Mouse (Mus musculus) intestine, postnatal 0 days (tissue): ENCODE measurements around the gene Fam161a. TPM values are rescaled to one million over a fixed set of nuclear protein-coding genes. Genes with fewer than 3 reads are reported as not detected.
A peak's percentile ranks its signal among the peaks of the same experiment; 100 is the strongest.
"Not testable (repeated sequence)": the region's sequence is repeated elsewhere in the genome, so short reads cannot be mapped to it uniquely, and the experiment has no call there.

Source experiments
- ATAC-seq: fragments of 200-750 bp; cut with Nextera tagmentation; 2 replicates; pipeline ENCODE4 v1.8.0; 2017; ENCODE audit warnings: mild to moderate bottlenecking, moderate TSS enrichment, moderate library complexity
- H3K27ac ChIP-seq: fragments of 300-500 bp; sonication (generic); 2 replicates; pipeline ENCODE4 v1.5.1; 2014; ENCODE audit warnings: mild to moderate bottlenecking, low read depth, low read length, moderate library complexity
- H3K27me3 ChIP-seq: fragments of 300-500 bp; sonication (generic); replicated peaks from 2 replicates; pipeline ENCODE4 v1.6.1; 2014; ENCODE audit warnings: low read length, mixed read lengths; ENCODE audit not compliant: control insufficient read depth, insufficient read depth
- H3K36me3 ChIP-seq: fragments of 300-500 bp; sonication (generic); 2 replicates; pipeline ENCODE4 v1.6.1; 2014; ENCODE audit warnings: mild to moderate bottlenecking, moderate library complexity; ENCODE audit not compliant: control insufficient read depth, insufficient read depth
- H3K4me1 ChIP-seq: fragments of 300-500 bp; sonication (generic); replicated peaks from 2 replicates; pipeline ENCODE4 v1.6.1; 2014; ENCODE audit warnings: antibody characterized with exemption, low read length, mixed read lengths; ENCODE audit not compliant: control insufficient read depth, insufficient read depth
- H3K4me2 ChIP-seq: fragments of 300-500 bp; sonication (generic); replicated peaks from 2 replicates; pipeline ENCODE4 v1.6.1; 2014; ENCODE audit warnings: low read depth, mild to moderate bottlenecking, moderate library complexity
- H3K4me3 ChIP-seq: fragments of 300-500 bp; sonication (generic); 2 replicates; pipeline ENCODE4 v1.5.1; 2014; ENCODE audit warnings: low read depth, low read length
- H3K9ac ChIP-seq: fragments of 300-500 bp; sonication (generic); 2 replicates; pipeline ENCODE4 v1.6.1; 2014; ENCODE audit warnings: mild to moderate bottlenecking, low read depth, low read length
- H3K9me3 ChIP-seq: fragments of 300-500 bp; sonication (generic); 2 replicates; pipeline ENCODE4 v1.6.1; 2016; ENCODE audit warnings: mixed run types; ENCODE audit not compliant: control insufficient read depth
- CTCF ChIP-seq: sonication (generic); IDR thresholded peaks from 2 replicates; pipeline ENCODE4 v1.5.1; 2016; ENCODE audit warnings: low read depth, mild to moderate bottlenecking, control low read depth, antibody characterized with exemption, moderate library complexity
- WGBS: fragments of 180-500 bp; shearing (Covaris S2); extraction: QIAGEN DNeasy Blood & Tissue Kit; methylation state at CpG from one replicate; pipeline ENCODE4 v1.1.7; 2014; 5-methylcytosine and 5-hydroxymethylcytosine counted together
- polyA plus RNA-seq: library from polyadenylated mRNA; unstranded; fragments of >200 nt; fragmentation: Nextera tagmentation; extraction: Ambion mirVana; gene quantifications from 2 replicates; pipeline ENCODE4 v1.2.1, GENCODE M21; 2015

Gene Fam161a
- polyA plus RNA-seq, 1 experiment from 2014 or later = 1.9 TPM

DNA sequence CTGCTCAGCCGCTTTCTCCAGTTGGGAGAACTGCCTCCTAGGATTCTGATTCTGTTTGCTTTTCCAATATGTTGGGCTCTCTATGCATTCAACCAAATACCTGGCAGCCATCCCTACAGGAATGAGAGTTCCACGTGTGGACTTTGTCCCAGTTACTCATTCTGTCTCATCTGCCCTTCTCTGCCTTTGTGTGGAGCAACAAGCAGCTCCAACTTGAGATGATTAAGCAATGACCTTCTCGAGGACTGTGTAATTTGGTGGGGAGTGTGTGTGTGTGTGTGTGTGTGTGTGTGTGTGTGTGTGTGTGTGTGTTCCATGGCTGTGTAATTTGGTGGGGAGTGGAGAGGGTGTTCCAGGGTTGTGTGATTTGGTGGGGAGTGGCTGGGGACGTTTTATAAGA lies 45.0 kb downstream of the Fam161a start:
- Histone ChIP-seq H3K27ac (no peak overlapping the region), H3K4me1 (peaks cover 4% of the 10 kb centered on the region; the same call in 1 of the 2 replicates), H3K9ac (no peak overlapping the region), H3K36me3 (no peaks in the 10 kb centered on the region), H3K4me2 (no peak overlapping the region), H3K9me3 (no peaks in the 10 kb centered on the region), H3K27me3 (no peaks in the 10 kb centered on the region), H3K4me3 (no peak overlapping the region)
- WGBS = 47% methylated on average over 4 of the region's 4 CpGs
- no peak for ATAC-seq
- TF ChIP-seq CTCF = no peak

DNA sequence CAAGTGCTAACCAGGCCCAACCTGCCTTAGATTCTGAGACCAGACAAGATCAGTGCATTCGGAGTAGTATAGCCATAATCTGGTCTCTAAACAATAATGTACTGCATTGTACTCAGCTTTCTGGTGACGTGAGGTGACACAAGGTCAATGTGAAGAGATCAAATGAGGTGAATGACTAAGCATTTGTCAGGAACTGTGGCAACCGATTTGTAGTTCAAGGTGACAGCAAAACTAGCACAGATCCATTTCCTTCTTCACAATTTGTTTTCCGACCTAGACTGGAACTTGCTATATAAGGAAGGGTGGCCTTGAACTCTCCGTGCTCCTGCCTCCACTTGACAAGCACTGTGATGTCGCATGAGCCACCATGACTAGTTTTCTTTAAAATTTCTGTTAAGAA lies 55.8 kb downstream of the Fam161a start:
- Histone ChIP-seq H3K4me2 (no peak overlapping the region), H3K4me1 (no peaks in the 10 kb centered on the region), H3K27ac (no peak overlapping the region), H3K9ac (no peak overlapping the region), H3K9me3 (no peaks in the 10 kb centered on the region), H3K4me3 (no peak overlapping the region), H3K27me3 (no peaks in the 10 kb centered on the region), H3K36me3 (no peaks in the 10 kb centered on the region)
- ATAC-seq = no peak
- WGBS = 66% methylated on average over 6 of the region's 6 CpGs
- TF ChIP-seq CTCF = no peak

DNA sequence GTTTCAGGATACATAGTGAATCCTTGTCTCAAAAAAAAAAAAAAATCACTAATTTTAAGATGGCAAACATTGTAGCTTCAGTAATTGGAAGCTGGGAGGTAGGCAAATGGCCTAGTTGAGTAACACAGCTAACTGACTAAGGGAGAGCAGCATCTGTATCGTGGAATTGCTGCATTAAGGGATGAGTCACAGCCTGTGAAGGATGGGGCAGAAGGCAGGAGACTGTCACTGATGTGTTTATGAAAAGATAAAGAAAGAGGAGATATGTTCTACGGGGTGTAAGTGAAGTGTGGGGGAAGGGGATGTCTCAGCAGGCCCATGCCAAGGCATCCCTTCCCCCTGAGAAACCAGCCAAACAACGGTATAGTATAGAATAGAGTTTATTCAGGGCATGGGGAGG lies 56.5 kb downstream of the Fam161a start:
- WGBS = 43% methylated on average over 3 of the region's 3 CpGs
- H3K9me3 ChIP-seq = no peaks in the 10 kb centered on the region
- no peak for ATAC-seq
- H3K4me3 ChIP-seq = no peak overlapping the region
- TF ChIP-seq CTCF = no peak
- no peaks in the 10 kb centered on the region for H3K4me1 ChIP-seq
- no peaks in the 10 kb centered on the region for H3K27me3 ChIP-seq
- no peak overlapping the region for H3K9ac ChIP-seq
- H3K4me2 ChIP-seq = no peak overlapping the region
- no peak overlapping the region for H3K27ac ChIP-seq
- H3K36me3 ChIP-seq = no peaks in the 10 kb centered on the region

DNA sequence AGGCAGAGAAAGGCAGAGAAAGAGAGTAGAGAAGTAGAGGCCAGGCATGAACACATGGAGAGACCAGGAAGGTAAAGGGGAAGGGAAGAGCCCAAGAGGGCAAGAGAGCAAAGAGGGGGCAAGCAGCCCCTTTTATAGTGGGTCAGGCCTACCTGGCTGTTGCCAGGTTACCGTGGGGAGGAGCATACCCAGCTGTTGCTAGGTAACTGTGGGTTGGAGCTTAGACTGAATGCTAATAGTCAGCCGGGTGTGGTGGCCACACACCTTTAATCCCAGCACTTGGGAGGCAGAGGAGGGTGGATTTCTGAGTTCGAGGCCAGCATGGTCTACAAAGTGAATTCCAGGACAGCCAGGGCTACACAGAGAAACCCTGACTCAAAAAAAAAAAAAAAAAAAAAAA lies 56.9 kb downstream of the Fam161a start:
- not testable (repeated sequence) for H3K9me3 ChIP-seq, H3K36me3 ChIP-seq, H3K4me1 ChIP-seq, H3K27me3 ChIP-seq, ATAC-seq, H3K27ac ChIP-seq, H3K4me3 ChIP-seq, H3K4me2 ChIP-seq, H3K9ac ChIP-seq
- 36% methylated on average over 3 of the region's 3 CpGs for WGBS

DNA sequence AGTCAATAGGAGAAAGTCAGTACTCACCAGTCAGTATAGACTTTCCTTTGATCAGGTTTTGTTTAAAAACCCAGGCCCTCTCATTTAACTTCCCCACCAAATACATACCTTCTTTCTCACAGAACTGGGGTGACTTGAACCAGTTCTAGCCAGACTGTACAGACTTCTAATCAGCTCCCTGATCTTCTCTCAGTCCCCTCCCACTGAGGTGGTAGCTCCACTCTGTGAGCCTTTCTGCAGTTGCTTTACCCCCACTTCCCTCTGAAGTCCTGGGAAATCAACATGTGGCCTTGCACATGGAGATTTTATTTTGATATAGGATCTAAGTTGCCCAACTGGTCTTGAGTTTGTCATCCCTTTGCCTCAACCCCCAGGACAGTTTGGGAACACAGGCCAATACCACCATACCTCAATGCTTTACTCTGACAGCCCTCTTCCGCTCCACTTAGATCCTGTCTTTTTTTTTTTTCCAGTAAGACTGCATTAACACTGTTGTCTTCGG lies 57.9 kb downstream of the Fam161a start:
- 84% methylated on average over 2 of the region's 2 CpGs for WGBS
- H3K27me3 ChIP-seq = no peaks in the 10 kb centered on the region
- TF ChIP-seq CTCF = no peak
- no peak overlapping the region for H3K27ac ChIP-seq
- H3K9ac ChIP-seq = no peak overlapping the region
- H3K4me1 ChIP-seq = no peaks in the 10 kb centered on the region
- no peak for ATAC-seq
- H3K4me2 ChIP-seq = no peak overlapping the region
- no peaks in the 10 kb centered on the region for H3K36me3 ChIP-seq
- H3K9me3 ChIP-seq = no peaks in the 10 kb centered on the region
- no peak overlapping the region for H3K4me3 ChIP-seq

DNA sequence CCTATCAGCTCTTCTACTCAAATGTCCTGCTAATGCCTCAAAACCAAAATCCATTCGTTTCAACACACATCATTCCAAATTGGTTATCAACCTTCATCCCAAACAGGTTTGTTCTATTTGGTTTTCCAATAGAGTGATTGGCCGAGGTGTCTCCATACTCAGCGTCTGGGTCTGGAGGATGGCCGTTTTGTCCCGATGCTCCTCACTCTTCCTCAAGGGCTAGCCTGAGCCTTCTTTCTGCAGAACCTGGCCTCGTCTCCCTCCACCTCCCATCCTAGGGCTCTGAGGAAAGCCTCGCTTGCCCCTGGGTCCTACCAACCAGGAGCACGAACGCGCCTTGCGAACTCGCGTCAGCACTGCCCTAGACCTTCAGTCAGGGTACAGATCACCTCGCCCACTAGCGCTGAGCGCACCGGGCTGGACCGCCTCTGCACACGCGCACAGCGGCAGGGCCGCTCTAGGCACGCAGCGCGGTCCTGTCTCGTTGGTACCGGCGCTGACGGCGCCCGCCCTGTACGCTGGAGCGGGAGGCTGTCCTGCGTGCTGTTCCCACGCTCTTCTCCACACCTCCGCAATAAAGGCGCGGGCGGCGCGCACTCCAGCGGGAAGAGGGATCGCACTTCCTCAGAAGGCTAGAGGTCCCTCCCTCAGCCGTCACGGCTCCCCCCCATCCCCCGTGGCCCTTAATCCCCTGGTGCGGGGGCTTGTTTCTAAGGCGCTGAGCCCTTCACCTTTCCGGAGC lies 60.2 kb downstream of the Fam161a start:
- H3K27ac ChIP-seq = peak overlapping the region; percentile 24; the same call in 1 of the 2 replicates
- H3K4me3 ChIP-seq = peak overlapping the region; percentile 57
- H3K27me3 ChIP-seq = no peaks in the 10 kb centered on the region
- peak overlapping the region; percentile 78 for H3K4me2 ChIP-seq
- H3K4me1 ChIP-seq = no peaks in the 10 kb centered on the region
- no peaks in the 10 kb centered on the region for H3K36me3 ChIP-seq
- WGBS = under 1% methylated on average over 49 of the region's 49 CpGs
- peak; percentile 99 for ATAC-seq
- peak; percentile 32; the same call in 1 of the 2 replicates for TF ChIP-seq CTCF
- no peaks in the 10 kb centered on the region for H3K9me3 ChIP-seq
- peak overlapping the region; percentile 47; the same call in 1 of the 2 replicates for H3K9ac ChIP-seq
